Mouse (Mus musculus) liver, embryonic 15.5 days (tissue): Measurements from ENCODE around the gene Aes. TPM values are rescaled to one million over a fixed set of nuclear protein-coding genes. Genes with fewer than 3 reads are reported as not detected.

Experiments used
- ATAC-seq: fragments of 200-750 bp; cut with Nextera tagmentation; 2 replicates; pipeline ENCODE4 v1.8.0; 2017; ENCODE audit warnings: moderate number of reproducible peaks, mild to moderate bottlenecking, moderate library complexity; ENCODE audit not compliant: insufficient read depth
- H3K27ac ChIP-seq: fragments of 300-500 bp; sonication (generic); replicated peaks from 2 replicates; pipeline ENCODE4 v1.5.1; 2015; ENCODE audit warnings: mild to moderate bottlenecking, inconsistent platforms
- H3K27me3 ChIP-seq: fragments of 300-500 bp; sonication (generic); 2 replicates; pipeline ENCODE4 v1.6.1; 2015; ENCODE audit warnings: mild to moderate bottlenecking, inconsistent platforms
- H3K36me3 ChIP-seq: fragments of 300-500 bp; sonication (generic); replicated peaks from 2 replicates; pipeline ENCODE4 v1.6.1; 2015; ENCODE audit warnings: moderate library complexity, mild to moderate bottlenecking, inconsistent platforms
- H3K4me1 ChIP-seq: fragments of 300-500 bp; sonication (generic); replicated peaks from 2 replicates; pipeline ENCODE4 v1.6.1; 2015; ENCODE audit warnings: inconsistent platforms
- H3K4me2 ChIP-seq: fragments of 300-500 bp; sonication (generic); 2 replicates; pipeline ENCODE4 v1.6.1; 2015; ENCODE audit warnings: moderate library complexity, mild to moderate bottlenecking, inconsistent platforms
- H3K4me3 ChIP-seq: fragments of 300-500 bp; sonication (generic); replicated peaks from 2 replicates; pipeline ENCODE4 v1.5.1; 2015; ENCODE audit warnings: mild to moderate bottlenecking, inconsistent platforms
- H3K9ac ChIP-seq: fragments of 300-500 bp; sonication (generic); 2 replicates; pipeline ENCODE4 v1.6.1; 2015; ENCODE audit warnings: moderate library complexity, mild to moderate bottlenecking, inconsistent platforms
- H3K9me3 ChIP-seq: fragments of 300-500 bp; sonication (generic); replicated peaks from 2 replicates; pipeline ENCODE4 v1.6.1; 2016; ENCODE audit warnings: inconsistent platforms
- WGBS: fragments of 180-500 bp; shearing (Covaris S2); methylation state at CpG from one replicate; pipeline ENCODE4 v1.1.7; 2015; ENCODE audit warnings: mixed read lengths; ENCODE audit not compliant: insufficient replicate concordance; 5-methylcytosine and 5-hydroxymethylcytosine counted together
- polyA plus RNA-seq: library from polyadenylated mRNA; unstranded; fragments of >200 nt; fragmentation: Nextera tagmentation; extraction: Ambion mirVana; gene quantifications from 2 replicates; pipeline ENCODE4 v1.2.1, GENCODE M21; 2015

Aes gene
- polyA plus RNA-seq, 1 experiment from 2014 or later: 243 TPM

GRCm38 (mm10) chr10:81580441-81581070 is 21.3 kb downstream of the Aes start:
- peaks cover 64% of the 10 kb centered on the region for H3K27me3 ChIP-seq
- 0 out of 2 replicates have a peak, but pooled peaks have one; percentile 9 for ATAC-seq
- peaks cover 8% of the 10 kb centered on the region for H3K4me1 ChIP-seq
- no peaks in the 10 kb centered on the region for H3K9me3 ChIP-seq
- WGBS: 21% methylated on average over 25 of the region's 25 CpGs
- H3K9ac ChIP-seq: no peak overlapping the region
- no peak overlapping the region for H3K27ac ChIP-seq
- H3K4me3 ChIP-seq: no peak overlapping the region
- no peaks in the 10 kb centered on the region for H3K36me3 ChIP-seq
- 0 out of 2 replicates have a peak overlapping the region, but pooled peaks have one; percentile 10 for H3K4me2 ChIP-seq

- Histone ChIP-seq H3K27ac (no peak overlapping the region), H3K9me3 (no peaks in the 10 kb centered on the region), H3K4me2 (no peak overlapping the region), H3K4me3 (no peak overlapping the region), H3K9ac (no peak overlapping the region), H3K4me1 (no peaks in the 10 kb centered on the region), H3K36me3 (no peaks in the 10 kb centered on the region), H3K27me3 (peaks cover 39% of the 10 kb centered on the region)
- 50% methylated on average over 6 of the region's 6 CpGs for WGBS
- ATAC-seq: no peak
Observed at GRCm38 (mm10) chr10:81583347-81583746, 24.1 kb downstream of the Aes start.

GRCm38 (mm10) chr10:81588739-81589138 is 29.5 kb downstream of the Aes start:
- no peak for ATAC-seq
- H3K27me3 ChIP-seq: peaks cover 24% of the 10 kb centered on the region
- no peaks in the 10 kb centered on the region for H3K36me3 ChIP-seq
- H3K9me3 ChIP-seq: no peaks in the 10 kb centered on the region
- no peak overlapping the region for H3K4me2 ChIP-seq
- 45% methylated on average over 7 of the region's 7 CpGs for WGBS
- H3K4me3 ChIP-seq: no peak overlapping the region
- no peaks in the 10 kb centered on the region for H3K4me1 ChIP-seq
- H3K9ac ChIP-seq: no peak overlapping the region
- no peak overlapping the region for H3K27ac ChIP-seq

GRCm38 (mm10) chr10:81591846-81592245 is 32.6 kb downstream of the Aes start:
- H3K36me3 ChIP-seq: no peaks in the 10 kb centered on the region
- H3K4me1 ChIP-seq: peaks cover 12% of the 10 kb centered on the region
- H3K27me3 ChIP-seq: peaks cover 55% of the 10 kb centered on the region
- WGBS: 50% methylated on average over 9 of the region's 9 CpGs
- no peak overlapping the region for H3K27ac ChIP-seq
- H3K4me2 ChIP-seq: no peak overlapping the region
- H3K4me3 ChIP-seq: no peak overlapping the region
- no peaks in the 10 kb centered on the region for H3K9me3 ChIP-seq
- ATAC-seq: no peak
- H3K9ac ChIP-seq: no peak overlapping the region

- Histone ChIP-seq H3K4me3 (no peak overlapping the region), H3K4me1 (peaks cover 20% of the 10 kb centered on the region), H3K27ac (no peak overlapping the region), H3K36me3 (no peaks in the 10 kb centered on the region), H3K9me3 (no peaks in the 10 kb centered on the region), H3K9ac (no peak overlapping the region), H3K4me2 (no peak overlapping the region), H3K27me3 (peaks cover 63% of the 10 kb centered on the region)
- ATAC-seq: no peak
- 57% methylated on average over 7 of the region's 7 CpGs for WGBS
Observed at GRCm38 (mm10) chr10:81592631-81593030, 33.3 kb downstream of the Aes start.

- Histone ChIP-seq H3K4me2 (no peak overlapping the region), H3K9ac (no peak overlapping the region), H3K4me1 (peaks cover 25% of the 10 kb centered on the region), H3K27ac (no peak overlapping the region), H3K36me3 (no peaks in the 10 kb centered on the region), H3K9me3 (no peaks in the 10 kb centered on the region), H3K27me3 (peaks cover 69% of the 10 kb centered on the region), H3K4me3 (no peak overlapping the region)
- ATAC-seq: no peak
- WGBS: 59% methylated on average over 4 of the region's 4 CpGs
Observed at GRCm38 (mm10) chr10:81593223-81593622, 33.9 kb downstream of the Aes start.

- no peaks in the 10 kb centered on the region for H3K36me3 ChIP-seq
- peaks cover 70% of the 10 kb centered on the region for H3K27me3 ChIP-seq
- no peak overlapping the region for H3K4me3 ChIP-seq
- H3K9me3 ChIP-seq: no peaks in the 10 kb centered on the region
- 66% methylated on average over 18 of the region's 18 CpGs for WGBS
- no peak overlapping the region for H3K4me2 ChIP-seq
- no peak overlapping the region for H3K9ac ChIP-seq
- H3K4me1 ChIP-seq: peaks cover 32% of the 10 kb centered on the region
- H3K27ac ChIP-seq: no peak overlapping the region
- ATAC-seq: no peak
Observed at GRCm38 (mm10) chr10:81593935-81594334, 34.6 kb downstream of the Aes start.

- Histone ChIP-seq H3K9ac (no peak overlapping the region), H3K27me3 (peaks cover 81% of the 10 kb centered on the region), H3K4me1 (peaks cover 47% of the 10 kb centered on the region), H3K27ac (no peak overlapping the region), H3K36me3 (no peaks in the 10 kb centered on the region), H3K9me3 (no peaks in the 10 kb centered on the region), H3K4me3 (no peak overlapping the region), H3K4me2 (no peak overlapping the region)
- WGBS: 57% methylated on average over 5 of the region's 5 CpGs
- ATAC-seq: no peak
Observed at GRCm38 (mm10) chr10:81595599-81595998, 36.3 kb downstream of the Aes start.

- no peaks in the 10 kb centered on the region for H3K36me3 ChIP-seq
- peaks cover 57% of the 10 kb centered on the region for H3K4me1 ChIP-seq
- no peaks in the 10 kb centered on the region for H3K9me3 ChIP-seq
- peak overlapping the region; percentile 28 for H3K4me3 ChIP-seq
- 8% methylated on average over 10 of the region's 10 CpGs for WGBS
- H3K27ac ChIP-seq: no peak overlapping the region
- ATAC-seq: no peak
- H3K27me3 ChIP-seq: peaks cover 76% of the 10 kb centered on the region
- H3K4me2 ChIP-seq: peak overlapping the region; percentile 51
- H3K9ac ChIP-seq: no peak overlapping the region
Observed at GRCm38 (mm10) chr10:81596611-81597010, 37.3 kb downstream of the Aes start.

- 11% methylated on average over 12 of the region's 12 CpGs for WGBS
- no peak overlapping the region for H3K9ac ChIP-seq
- ATAC-seq: no peak
Observed at GRCm38 (mm10) chr10:81597137-81597950, 38.1 kb downstream of the Aes start.

GRCm38 (mm10) chr10:81598342-81598741 is 39.1 kb downstream of the Aes start:
- Histone ChIP-seq H3K36me3 (no peaks in the 10 kb centered on the region), H3K4me3 (no peak overlapping the region), H3K4me2 (no peak overlapping the region), H3K27ac (no peak overlapping the region), H3K9ac (no peak overlapping the region), H3K4me1 (peaks cover 71% of the 10 kb centered on the region), H3K9me3 (no peaks in the 10 kb centered on the region), H3K27me3 (peaks cover 64% of the 10 kb centered on the region)
- ATAC-seq: no peak
- 37% methylated on average over 3 of the region's 3 CpGs for WGBS

More at GRCm38 (mm10) chr10:81597137-81597950, 38.1 kb downstream of the Aes start:
- H3K36me3 ChIP-seq: no peaks in the 10 kb centered on the region
- peaks cover 63% of the 10 kb centered on the region for H3K4me1 ChIP-seq
- peak overlapping the region; percentile 51 for H3K4me2 ChIP-seq
- H3K9me3 ChIP-seq: no peaks in the 10 kb centered on the region
- H3K27ac ChIP-seq: no peak overlapping the region
- peak overlapping the region; percentile 28 for H3K4me3 ChIP-seq
- H3K27me3 ChIP-seq: peaks cover 70% of the 10 kb centered on the region
